Mouse (Mus musculus): Measurements from ENCODE around the gene Nppc.

Nppc gene

DNA sequence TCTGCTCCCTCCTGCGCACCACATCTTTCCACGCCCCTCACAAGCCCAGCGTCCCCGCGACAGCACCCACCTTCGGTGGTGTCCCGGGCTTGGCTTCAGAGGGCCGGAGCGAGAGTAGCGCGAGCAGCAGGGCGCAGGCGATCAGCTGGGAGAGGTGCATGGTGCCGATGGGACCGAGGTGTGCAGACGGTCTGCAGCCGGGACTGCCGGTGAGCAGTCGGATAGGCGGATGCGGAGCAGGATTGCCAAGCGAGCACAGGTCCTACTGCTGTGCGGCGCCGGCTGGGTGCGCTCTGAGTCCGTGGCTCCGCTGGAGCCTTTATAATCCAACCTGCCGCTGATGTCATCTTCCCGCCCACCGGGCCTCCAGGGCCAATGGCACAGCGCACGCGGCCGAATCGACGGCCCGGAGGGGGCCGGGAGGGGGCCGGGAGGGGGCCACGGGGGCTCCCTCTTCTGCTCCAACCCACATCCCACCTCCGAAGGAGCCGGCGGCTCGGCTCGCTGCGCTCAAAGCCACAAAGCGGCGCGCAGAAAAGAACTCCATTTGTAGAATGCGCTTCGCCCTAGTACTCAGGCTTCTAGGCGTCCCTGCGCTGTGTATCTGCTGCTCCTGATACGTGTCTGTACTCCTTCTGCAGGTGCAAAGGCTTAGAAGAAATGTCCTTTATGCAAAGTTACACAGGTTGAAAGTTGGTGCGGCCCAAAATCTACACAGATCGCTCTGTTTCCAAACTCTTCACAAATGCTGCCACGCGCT is at the start of gene Nppc:
Gene Nppc (minus strand): TSS at position 293 of the 760 bp plus-strand sequence.
- peak; percentile 78 for DNase-seq (ENCODE audit: low read depth, low spot score)

DNA sequence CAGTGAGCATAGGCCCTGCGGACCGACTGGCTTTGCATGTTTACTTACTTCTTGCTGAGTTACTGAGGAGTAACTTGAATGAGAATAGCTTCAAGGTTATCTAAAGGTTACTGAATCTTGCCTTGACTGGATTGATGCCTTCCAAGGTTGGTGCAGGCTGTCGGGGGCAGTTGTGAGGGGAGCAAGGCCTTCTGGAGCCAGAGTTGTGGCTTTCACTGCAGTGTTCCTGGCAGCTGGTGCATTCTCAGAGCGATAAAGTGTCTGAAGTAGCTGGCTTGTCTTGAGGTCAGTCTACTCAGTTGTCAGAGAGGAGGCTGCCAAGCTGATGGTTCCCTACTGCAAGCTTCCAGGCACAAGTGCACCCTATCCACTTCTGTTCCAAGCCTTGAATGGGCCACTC is 49.0 kb upstream of the Nppc start:
- peak; percentile 63 for DNase-seq (ENCODE audit: low read depth, low spot score)

DNA sequence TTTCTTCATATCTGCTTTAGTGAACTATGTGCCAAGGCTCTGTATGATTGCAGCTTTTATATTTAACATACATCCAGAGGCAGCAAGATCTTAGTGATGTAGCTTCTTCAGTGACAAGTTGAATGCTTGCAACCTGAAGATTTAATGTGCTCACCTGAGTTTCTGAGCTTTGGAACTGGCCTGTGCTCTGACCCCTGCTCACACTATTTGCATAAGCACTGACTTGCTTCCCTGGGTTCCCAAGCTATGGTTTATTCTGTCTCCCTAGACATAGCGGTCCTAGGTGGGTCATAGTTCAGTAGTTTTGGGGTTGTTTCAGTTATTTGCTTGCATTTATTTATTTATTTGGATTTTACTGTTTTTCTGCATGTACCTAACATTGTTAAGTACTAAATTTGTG is 47.8 kb upstream of the Nppc start:
- no peak for DNase-seq (ENCODE audit: low read depth, low spot score)

DNA sequence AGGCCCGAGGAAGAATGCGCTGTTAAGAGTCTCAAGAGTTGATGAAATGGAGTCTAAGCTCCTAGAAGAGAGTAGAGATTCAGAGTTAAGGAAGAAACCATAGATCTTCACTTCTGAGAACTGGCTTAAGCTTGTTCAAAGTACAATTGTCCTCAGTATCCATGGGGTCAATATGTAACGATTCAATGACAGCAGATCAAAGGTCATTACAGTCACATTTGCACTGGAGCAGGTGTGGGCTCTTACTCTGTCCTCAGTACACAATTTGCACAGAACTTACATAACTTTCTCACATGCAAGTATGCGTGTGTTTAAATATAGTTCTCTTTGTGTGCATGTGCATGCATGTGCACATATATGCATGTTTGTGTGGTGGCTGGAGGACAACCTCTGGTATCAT is 42.7 kb upstream of the Nppc start:
- DNase-seq (ENCODE audit: low read depth, low spot score) = no peak

DNA sequence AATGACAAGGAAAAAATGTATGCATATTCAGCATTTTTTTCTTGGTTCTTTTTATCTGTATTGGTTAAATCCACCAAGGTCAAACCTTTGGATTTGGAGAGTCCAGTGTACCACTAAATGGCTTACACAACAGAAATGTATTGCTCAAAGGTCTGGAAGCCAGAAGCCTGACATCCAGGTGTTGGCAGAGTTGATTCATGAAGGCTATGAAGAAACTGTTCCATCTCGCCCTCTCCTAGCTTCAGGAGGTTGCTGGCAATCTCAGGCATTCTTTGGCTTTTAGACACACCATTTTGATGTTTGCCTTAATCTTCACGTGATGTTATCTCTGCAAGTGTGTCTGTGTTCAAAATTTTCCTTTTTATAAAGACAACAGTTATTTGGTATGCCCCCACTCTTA is 41.7 kb upstream of the Nppc start:
- DNase-seq (ENCODE audit: low read depth, low spot score) = no peak

DNA sequence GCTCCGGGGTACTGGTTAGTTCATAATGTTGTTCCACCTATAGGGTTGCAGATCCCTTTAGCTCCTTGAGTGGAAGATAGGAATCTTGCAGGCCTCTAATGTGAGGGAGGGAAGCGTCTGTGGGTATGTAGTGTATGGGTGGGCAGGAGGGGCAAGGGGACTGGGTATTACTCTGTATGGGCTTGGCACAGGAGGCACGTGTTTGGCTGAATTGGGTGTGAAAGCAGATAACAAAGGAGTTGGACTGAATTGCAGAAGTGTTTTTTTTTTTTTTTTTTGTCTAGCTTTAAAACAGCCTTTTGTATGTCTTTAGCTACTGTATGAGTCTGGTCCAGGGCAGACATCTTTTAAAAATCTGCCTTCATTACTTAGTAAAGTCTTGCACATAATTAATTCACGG is 39.2 kb upstream of the Nppc start:
- DNase-seq (ENCODE audit: low read depth, low spot score) = no peak

DNA sequence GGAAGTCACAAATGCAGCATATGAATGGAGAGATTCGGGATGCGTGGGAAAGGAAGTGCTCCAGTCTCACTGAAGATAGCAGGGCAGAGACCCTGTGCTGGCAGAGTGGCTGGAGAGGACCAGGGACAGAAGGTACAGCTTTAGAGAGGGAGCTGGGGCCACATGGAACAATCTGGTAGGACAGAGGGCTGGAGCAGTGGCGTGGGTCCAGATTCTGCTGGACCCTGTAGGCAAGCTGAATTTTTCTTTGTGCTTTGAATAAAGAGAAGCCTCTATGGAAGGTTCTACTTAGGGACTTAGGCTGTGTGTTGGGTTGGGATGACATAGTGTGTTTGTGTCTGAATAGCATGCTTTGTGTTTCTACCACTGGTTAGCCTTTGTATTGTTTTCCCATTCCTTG is 35.1 kb upstream of the Nppc start:
- no peak for DNase-seq (ENCODE audit: low read depth, low spot score)

DNA sequence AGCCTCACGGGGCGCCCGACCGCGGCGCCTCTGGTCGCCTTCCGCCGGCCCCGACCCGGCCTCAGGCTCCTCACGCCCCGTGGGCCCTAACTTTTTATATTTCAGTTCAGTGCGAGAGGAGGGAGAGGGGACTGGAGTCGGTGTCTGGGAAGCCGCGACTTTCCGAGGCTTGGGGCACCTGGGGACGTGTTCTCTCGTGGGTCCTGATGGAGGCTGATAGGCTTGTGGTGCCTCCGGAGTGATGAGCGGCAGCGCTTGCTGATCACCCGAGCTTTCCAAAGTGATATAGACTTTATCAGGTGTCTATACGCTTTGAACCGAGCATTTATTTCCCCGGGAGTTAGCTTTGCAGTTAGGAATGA is 33.6 kb upstream of the Nppc start:
- peak; percentile 37 for DNase-seq (ENCODE audit: low read depth, low spot score)

DNA sequence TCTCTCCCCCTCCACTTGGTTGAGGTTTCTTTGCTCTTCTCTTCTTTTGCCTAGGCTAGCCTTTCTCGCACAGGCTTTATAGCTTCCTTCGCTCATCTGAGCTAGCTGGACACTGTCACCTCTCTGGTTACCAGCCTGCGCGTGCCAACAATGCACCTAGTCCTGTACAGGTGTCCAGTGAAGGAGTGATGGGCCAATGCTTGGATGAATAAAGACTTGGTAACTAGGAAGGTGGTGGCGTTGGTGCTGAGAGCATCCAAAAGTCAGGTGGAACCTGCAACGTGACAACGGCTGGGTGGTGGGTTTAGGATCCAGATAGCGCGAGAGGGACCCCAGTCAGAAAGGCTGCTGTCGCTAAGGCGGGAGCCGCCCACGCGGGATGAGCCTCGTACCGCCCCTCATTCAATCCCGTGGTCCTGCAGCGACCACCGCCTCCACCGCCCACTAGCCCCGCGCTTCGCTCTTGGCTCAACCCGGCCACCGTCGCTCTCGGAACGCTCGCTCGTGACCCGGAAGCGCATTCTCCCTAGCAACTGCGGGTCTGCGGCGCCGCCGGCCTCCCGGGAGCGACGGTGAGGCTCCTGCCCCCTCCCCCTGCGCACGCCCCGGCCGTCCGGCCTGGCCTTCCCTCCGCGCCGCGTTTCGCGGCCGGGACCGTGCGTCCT is 33.1 kb upstream of the Nppc start, which contains the start of gene Dis3l2:
Gene Dis3l2 (plus strand): TSS at position 509 of the 665 bp plus-strand sequence.
- peak; percentile 93 for DNase-seq (ENCODE audit: low read depth, low spot score)

DNA sequence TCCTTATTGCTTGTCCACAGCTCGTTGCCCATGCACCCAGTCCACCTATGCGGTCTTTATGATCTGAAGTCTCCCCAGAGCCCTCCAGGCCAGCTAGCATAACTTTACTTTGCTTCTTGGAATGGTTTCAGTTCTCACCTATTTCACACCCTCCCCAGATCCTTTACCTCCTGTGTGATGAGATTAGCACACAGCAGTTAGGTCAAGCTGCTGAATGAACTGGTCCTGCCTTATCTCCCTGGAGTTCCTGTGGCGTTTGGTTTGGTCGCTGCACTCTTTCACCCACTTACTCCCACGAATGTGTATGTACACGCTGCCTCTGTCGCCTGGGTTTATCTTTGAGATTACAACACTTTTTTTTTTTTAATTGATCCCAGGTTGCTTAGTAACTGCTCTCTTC is 30.0 kb upstream of the Nppc start:
- no peak for DNase-seq (ENCODE audit: low read depth, low spot score)

DNA sequence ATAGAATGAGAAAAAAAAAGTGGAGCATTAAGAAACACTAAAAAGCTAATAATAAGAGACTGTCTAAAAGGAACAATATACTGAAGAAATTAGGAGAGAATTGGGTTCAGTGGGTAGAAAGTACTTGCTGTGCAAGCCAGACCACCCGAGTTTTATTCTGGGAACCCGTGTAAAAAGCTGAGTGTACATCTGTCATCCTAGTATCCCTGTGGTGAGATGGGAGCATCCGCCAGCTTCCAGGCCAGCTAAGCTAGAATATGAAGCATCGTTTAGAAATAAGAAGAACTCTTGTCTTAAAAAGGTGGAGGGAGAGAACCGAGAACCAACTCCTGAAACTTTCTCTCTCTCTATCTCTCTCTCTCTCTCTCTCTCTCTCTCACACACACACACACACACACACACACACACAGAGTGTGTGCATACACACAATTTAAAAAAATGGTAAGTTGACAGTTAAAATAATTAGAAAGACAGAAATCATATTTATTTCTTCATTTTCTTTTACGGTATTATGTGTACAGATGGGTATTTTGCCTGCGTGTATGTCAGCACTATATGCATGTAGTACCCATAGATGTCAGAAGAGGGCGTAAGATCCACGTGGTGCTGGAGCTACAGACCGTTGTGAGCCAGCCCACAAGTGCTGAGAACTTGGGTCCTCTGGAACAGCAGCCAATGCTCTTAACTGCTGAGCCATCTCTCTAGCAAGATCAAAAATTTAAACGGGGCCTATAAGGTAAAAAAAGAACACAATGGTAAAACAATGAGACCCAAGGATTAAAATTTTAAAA is 29.2 kb upstream of the Nppc start:
- peak; percentile 87 for DNase-seq (ENCODE audit: low read depth, low spot score)

DNA sequence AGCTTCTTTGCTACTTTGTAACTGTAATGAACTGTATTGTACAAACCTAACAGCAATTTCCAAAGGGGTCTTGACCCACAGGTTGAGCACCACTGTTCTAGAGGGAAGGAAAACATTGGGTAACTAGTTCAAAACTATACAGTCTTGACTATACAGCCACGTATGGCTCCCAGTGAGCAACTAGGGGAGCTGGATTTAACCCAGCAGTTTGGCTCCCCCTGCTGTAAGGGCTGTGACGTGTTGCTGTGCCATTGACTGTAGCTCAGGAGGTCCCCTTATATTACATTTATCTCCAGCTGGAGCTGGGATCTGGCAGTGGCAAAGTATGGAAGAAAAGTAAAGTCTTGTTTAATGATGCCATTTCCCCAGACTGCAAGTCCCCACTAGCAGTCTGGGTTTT is 28.4 kb upstream of the Nppc start:
- DNase-seq (ENCODE audit: low read depth, low spot score) = peak; percentile 71

DNA sequence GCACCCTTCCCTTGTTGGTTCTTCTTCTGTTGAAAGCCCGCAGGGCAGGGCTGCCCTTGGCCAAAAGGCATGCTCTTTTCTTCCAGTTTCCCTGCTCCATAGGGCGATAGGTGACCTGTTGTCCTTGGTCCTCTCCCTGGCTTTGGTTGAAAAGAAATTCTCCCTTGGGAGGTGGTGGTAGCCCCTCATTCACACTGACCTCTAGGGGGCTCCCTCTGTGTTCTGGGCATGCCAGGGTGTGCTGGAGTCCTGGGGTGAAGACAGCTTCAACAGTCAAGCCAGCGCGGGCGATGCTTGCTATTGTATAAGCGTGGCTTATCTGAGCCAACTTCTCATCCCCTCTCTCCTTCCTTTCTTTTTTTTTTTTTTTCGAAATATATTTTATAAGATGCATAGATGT is 26.6 kb upstream of the Nppc start:
- peak; percentile 76 for DNase-seq (ENCODE audit: low read depth, low spot score)

DNA sequence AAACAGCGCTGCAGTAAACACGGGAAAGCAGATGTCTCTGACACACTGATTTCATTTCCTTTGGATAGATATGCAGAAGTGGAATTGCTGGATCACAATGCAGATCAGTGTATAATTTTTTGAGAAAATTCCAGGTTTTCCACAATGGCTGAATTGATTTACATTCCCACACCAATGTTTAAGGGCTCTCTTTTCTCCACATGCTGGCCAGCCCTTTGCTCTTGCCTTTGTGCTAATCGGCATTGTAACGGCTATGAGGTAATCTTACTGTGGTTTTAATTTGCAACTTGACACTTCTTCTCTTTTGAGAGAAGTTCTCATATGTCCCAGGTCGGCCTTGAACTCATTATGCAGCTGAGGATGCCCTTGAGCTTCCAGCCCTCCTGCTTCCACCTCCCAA is 20.7 kb upstream of the Nppc start:
- DNase-seq (ENCODE audit: low read depth, low spot score) = no peak

DNA sequence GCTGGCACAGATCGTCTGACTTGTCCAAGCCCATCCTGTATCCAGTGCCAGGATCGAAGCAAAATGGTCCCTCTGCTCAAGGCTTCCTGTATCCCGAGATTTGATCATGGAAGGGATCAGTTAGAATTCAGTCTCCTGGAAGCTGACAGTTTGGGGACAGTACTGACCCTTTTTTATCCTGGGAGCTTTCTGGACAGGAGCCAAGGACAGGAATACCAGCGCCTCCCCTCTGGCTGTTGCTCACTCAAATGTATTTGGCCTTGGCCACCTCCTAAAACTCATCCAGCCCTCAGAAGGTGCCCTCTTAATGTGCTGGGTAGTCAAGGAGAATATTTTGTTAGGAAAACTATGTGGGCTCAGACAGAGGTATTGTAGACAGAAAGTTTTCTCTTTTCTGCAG is 16.9 kb upstream of the Nppc start:
- DNase-seq (ENCODE audit: low read depth, low spot score) = no peak

DNA sequence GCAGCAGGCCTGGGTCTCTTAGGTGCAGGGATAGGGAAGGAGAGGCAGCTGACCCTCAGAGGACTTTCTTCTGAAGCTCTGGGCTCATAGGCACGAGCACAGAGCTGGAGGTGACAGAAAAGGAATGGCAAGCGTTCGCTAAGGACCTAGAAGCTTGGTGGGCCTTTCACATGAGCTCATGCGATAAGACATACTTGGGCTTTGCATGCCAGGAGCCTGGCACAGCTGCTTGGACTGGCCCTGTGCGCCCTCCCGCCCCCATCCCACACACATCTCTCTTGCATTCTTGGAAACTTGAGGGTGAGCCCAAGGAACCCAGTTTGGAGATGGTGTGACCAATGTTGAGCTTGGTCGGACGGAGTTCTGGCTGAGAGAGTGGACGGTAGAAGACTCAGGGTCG is 8.3 kb upstream of the Nppc start:
- DNase-seq (ENCODE audit: low read depth, low spot score) = no peak

DNA sequence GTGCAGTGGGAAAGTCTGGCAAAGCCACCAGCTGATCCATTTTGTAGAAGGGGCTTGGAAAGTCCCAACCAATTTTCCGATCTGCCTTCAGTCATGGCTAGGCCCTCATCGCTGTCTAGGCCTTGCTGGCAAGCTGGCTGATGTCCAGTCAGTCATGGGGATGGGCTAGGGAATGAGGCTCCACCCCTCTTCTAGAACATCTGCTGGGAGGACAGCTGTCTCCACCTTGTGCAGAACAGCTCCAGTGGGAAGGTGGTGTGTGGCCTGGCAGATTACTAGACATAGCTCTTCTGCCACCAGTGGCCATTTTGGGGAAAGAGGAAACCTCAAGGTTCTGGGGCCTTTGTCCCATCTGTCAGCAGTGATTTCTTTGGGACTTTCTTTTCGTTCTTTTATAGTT is 7.3 kb upstream of the Nppc start:
- DNase-seq (ENCODE audit: low read depth, low spot score) = no peak

DNA sequence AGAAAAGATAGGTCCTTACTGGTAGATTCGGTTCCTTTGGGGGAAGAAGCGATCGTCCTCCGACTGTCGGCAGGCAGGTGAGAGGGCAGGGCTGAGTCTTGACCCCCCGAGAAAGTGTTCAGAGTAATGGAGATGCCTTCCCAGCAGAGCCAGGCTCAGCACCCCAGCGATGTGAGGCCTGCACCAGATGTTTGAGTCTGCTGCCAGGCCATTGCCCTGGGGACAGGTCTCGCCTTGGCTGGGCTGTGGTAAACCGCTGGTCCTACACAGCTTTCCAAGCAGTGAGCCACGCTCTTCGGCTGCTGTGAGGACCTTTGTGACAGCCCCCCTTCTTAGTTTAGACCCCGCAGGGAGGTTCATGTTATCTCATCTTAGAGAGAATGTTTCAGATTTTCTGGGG is 4.8 kb upstream of the Nppc start:
- no peak for DNase-seq (ENCODE audit: low read depth, low spot score)

DNA sequence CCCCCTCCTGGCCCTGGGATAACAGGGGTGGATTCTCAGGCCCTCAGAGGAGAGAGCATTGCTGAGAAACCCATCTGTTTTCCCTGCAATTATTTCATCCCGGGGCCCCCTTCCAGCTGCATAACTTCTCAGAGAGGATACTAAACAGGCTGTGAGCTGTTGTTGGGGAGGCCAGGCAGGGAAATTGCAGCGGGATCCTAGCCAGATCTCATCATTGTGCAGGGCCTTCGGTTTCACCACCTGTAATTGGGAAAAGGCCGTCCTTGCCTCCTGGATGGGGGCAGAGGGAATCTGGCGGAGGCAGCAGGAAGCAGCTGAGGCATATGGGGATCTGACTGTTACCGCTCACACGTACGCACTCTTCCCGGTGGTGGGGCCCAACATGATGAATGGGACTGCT is 4.0 kb upstream of the Nppc start:
- DNase-seq (ENCODE audit: low read depth, low spot score) = no peak

DNA sequence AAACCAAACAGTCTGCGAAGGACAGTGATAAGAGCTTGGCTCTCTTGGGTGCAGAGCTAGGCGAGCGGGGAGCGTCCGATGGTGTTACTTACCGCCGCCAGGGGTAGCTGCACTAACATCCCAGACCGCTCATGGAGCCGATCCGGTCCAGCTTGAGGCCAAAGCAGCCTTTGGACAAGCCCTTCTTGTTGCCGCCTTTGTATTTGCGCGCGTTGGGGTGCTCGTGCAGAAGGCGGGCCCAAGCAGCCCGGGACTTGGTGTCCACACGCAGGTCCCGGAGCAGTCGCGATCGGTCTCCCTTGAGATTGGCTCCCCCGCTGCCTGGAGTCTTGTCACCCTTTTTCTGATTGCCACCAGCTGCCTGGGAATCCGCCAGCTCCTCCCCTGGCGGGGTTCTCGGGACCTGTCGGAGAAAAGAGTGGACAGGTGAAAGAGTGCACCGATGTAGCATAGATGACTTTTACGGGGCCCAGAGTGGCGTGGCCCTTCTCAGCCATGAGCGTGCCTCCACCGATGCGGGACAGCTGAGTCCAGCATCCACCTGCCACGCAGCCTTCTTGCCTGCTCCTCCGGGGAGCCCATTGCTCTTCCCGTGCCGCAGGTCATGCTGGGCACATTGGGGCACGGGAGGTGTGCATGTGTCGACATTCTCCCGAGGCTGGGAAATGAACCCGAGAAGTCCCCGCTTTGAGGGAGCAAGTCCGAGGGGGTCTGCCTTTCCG is 658 bp downstream of the Nppc start:
- peak; percentile 86 for DNase-seq (ENCODE audit: low read depth, low spot score)

DNA sequence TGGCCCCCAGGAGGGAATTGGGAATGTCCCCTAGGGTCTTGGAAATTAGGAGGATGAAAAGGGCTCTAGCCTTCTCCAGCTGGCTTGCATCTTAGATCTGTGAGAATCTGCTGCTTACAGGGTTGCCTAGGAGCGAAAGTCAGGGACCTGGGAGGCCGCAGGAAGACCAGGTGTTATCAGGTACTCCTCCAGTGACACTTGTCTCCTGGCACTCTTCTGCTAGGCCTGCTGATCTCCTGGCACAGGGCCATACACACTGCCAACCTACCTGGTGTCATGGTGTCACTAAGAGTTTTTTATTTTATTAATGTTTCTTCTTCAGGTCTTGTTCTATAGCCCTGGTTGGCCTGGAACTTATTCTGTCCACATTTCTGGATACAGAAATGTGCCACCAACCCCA is 5.3 kb downstream of the Nppc start:
- DNase-seq (ENCODE audit: low read depth, low spot score) = no peak

DNA sequence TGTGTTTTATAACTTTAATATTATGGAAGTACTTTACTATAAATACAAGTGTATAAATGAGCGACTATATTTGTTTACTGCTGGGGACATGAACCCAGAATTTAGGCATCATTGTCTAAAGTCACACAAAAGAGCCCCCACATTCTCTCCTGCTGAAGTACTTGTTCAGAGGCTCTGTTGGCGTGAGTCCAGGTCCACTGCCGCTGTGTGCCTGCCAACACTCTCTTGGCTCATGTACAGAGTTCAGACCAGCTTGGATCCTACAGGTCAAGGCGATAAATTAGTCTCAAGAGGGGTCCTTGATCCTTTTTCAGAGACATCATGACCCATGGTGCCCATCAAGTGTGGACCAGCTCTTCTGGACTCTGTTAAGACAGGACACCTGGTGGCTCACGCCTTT is 13.3 kb downstream of the Nppc start:
- DNase-seq (ENCODE audit: low read depth, low spot score) = no peak

Data from ES-CJ7 (cell line).